Mouse (Mus musculus): ENCODE measurements around the gene Eml3.
"Not testable (repeated sequence)": the region's sequence is repeated elsewhere in the genome, so short reads cannot be mapped to it uniquely, and the experiment has no call there.

The Eml3 gene

GRCm38 (mm10) chr19:8929224-8930088 is at the start of gene Eml3, which contains the start of gene Rom1:
Gene Eml3 (plus strand): TSS chr19:8929552.
Gene Rom1 (minus strand): TSS chr19:8929356.
- peak; percentile 57 to 64 for DNase-seq (ENCODE audit: low spot score in 2 of 2)

DNA sequence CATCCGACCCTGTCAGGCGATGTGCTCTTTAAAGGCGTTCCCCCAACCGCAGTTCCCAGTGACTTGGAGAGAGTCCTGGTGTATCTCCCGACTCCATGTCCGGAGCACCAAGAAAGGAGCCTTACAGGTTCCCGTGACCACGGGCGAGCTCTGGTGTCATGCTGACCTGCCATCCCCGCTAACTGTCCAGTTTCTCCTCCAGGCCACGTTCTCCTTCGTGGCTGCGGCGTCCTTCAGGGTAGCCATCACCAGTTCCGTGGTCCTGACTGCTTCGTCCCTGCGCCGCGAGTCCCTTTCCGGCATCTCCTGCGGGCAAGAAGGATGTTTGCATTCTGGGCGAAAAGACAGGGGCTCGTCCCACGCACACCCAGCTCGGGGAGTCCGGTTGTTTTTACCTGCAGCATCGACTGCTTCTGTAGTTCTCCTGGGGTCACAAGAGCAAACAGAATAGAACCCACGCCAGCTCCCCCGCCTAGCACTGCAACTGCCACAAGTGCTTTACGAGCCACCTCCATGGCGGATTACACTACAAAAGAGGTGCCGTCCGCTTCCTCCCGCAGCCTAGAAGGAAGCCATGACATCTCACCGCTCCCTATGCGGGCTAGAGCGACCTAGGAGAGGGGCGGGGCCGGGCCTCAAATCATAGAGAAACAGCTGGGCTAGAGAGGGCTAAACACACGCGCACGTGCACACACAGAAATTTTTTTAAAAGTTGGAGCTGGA is 48.9 kb upstream of the Eml3 start, which contains the start of gene Uqcc3:
Gene Uqcc3, minus strand, starts transcription at position 613 of the 723 bp plus-strand sequence.
- DNase-seq (ENCODE audit: low spot score in 2 of 2): peak; percentile 80 to 85

DNA sequence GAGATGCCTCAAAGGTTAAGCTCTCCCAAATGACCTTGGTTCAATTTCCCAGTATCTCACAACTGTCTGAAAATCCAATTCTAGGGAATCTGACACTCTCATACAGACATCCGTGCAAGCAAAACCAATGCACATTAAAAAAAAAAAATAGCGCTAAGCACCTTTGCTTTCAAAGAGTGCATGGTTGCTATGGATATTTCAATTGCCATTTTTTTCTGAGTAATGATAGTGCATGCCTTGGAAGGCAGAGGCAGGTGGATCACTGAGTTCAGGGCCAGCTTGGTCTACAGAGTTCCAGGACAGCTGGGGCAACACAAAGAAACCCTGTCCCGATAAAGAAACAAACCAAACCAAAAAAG is 48.3 kb upstream of the Eml3 start:
- no peak for DNase-seq (ENCODE audit: low spot score in 2 of 2)

DNA sequence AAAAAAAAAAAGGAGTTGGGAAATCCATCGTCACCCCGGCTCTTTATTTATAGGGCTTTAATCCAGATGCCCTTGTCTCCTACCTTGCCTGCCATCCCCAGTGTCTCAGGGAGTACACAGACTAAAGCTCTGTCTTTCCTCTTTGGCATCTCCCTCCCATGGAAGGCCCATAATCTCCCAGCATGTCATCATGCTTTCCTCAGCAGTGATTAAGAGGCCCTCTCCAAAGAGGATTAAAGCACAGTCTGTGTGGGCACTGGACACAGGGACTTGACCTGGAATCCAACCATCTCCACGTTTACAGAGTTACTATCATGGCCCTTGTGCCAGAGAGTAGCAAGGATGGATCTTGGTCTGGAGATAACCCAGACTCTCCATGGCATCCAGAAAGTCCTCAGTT is 45.7 kb upstream of the Eml3 start, which contains the start of the genes Lbhd1 and Gm49403:
Gene Lbhd1, plus strand, starts transcription at position 117 of the 400 bp plus-strand sequence.
Gene Gm49403, plus strand, starts transcription at position 315 of the 400 bp plus-strand sequence.
- DNase-seq (ENCODE audit: low spot score in 2 of 2): no peak

GRCm38 (mm10) chr19:8886916-8887584 is 42.3 kb upstream of the Eml3 start:
- no peak for DNase-seq (ENCODE audit: low spot score in 2 of 2)

- DNase-seq (ENCODE audit: low spot score in 2 of 2): no peak
These were observed 41.5 kb upstream of the Eml3 start for GRCm38 (mm10) chr19:8887585-8888463.

DNA sequence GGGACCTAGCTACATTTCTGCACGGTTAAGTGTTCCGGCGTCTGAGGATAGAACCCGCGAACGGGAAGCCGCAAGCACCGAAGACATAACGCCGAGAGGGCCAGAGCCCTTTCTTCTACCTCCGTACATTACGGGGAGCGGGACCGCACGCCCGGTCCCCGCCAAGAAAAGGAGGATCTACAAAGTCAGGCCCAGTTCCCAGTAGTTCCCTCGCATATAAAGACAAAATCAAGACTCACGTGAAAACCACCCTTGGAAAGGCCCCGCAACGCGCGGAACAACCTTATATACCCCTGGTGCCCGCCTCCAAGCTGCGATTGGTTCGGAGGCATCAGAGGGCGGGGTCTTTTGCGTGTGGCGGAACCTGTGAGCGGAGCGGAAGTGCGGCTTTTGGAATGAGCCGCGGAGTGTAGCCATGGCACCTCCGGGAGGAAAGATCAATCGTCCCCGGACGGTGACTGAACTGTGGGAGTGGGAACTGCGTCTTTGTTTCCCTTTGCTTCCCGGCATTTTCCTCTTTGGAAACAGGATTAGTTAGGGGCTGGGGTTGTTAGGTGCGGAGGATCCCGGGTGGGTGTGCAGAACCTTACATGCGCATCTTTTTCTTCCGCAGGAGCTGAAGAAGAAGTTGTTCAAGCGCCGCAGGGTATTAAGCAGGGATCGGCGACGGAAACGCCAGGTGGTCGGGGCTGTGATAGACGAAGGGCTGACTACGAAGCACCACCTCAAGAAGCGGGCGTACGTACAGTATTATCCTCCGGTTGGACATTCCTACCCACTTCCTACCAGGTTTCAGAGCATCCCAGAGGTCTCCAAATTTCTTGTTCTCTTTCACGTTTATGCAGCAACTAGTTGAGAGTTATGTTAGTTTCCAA is 40.6 kb upstream of the Eml3 start, which contains the start of the genes 1810009A15Rik and Gm49416:
Gene 1810009A15Rik, plus strand, starts transcription at position 343 of the 875 bp plus-strand sequence.
Gene Gm49416, plus strand, starts transcription at position 416 of the 875 bp plus-strand sequence.
- DNase-seq (ENCODE audit: low spot score in 2 of 2): peak; percentile 88 to 96

- DNase-seq (ENCODE audit: low spot score in 2 of 2): peak; percentile 71 to 79
These were observed 36.3 kb upstream of the Eml3 start, which contains the start of gene Ints5 for GRCm38 (mm10) chr19:8892829-8893766. Gene Ints5 (plus strand): TSS chr19:8893005.

DNA sequence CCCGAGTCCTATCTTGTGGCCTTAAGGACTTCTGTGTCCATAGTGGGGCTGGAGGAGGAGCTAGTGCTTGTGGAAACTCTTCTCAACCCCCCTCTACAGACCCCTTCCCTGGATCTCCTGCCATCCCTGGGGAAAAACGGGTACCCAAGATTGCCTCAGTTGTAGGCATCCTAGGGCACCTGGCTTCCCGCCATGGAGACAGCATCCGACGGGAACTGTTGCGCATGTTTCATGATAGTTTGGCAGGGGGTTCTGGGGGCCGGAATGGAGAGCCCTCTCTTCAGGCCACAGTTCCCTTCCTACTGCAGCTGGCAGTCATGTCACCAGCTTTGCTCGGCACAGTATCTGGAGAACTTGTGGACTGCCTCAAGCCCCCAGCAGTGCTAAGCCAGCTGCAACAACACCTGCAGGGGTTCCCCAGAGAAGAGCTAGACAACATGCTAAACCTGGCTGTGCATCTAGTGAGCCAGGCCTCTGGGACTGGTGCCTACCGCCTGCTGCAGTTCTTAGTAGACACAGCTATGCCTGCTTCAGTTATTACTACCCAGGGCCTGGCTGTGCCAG is 33.9 kb upstream of the Eml3 start:
- DNase-seq (ENCODE audit: low spot score in 2 of 2): no peak

- not testable (repeated sequence) for DNase-seq (ENCODE audit: low spot score in 2 of 2)
These were observed 33.1 kb upstream of the Eml3 start for GRCm38 (mm10) chr19:8896231-8896630.

- peak in 1 of 2 experiments; percentile 26 for DNase-seq (ENCODE audit: low spot score in 2 of 2)
These were observed 32.0 kb upstream of the Eml3 start for GRCm38 (mm10) chr19:8897211-8897864.

GRCm38 (mm10) chr19:8897865-8898495 is 31.4 kb upstream of the Eml3 start, which contains the start of gene Ganab:
Gene Ganab (plus strand): TSS chr19:8898071.
- peak; percentile 91 to 95 for DNase-seq (ENCODE audit: low spot score in 2 of 2)

DNA sequence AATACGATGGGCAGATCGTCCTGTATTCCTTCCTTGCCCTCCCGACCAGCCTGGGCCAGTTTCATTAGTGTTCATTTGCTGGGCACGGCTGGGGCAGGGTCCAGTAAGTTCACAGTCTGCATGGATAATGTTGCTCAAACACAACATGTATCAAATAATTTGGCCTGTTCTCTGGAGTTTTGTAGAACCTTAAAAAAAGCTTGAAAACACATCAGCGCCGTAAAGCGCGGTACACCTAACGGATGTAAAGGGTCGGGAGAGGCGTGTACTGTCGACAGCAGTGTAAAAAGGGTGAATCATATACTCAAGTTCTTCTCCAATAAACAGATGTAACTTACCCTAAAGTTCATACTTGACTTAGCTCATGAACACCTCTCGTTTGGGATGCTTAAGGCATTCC is 30.8 kb upstream of the Eml3 start:
- no peak for DNase-seq (ENCODE audit: low spot score in 2 of 2)

DNA sequence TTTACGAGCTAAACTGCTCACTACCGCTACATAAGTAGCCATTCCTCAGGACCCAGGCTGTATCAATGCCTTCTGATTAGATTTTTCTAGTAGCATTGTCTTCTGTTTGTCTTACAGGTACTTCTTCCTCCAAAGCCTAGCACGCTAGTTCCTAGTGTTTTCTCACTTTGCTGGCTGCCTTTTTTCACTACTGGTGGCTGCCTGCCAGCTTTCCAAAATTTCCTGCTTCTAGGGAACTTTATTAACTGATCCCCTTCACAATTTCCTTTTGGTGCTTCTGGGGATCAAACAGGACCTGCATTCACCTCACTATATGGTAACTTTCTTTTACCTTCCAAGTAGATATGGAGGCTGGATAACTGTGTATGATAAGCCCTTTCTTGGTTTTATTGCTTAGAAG is 30.3 kb upstream of the Eml3 start:
- no peak for DNase-seq (ENCODE audit: low spot score in 2 of 2)

DNA sequence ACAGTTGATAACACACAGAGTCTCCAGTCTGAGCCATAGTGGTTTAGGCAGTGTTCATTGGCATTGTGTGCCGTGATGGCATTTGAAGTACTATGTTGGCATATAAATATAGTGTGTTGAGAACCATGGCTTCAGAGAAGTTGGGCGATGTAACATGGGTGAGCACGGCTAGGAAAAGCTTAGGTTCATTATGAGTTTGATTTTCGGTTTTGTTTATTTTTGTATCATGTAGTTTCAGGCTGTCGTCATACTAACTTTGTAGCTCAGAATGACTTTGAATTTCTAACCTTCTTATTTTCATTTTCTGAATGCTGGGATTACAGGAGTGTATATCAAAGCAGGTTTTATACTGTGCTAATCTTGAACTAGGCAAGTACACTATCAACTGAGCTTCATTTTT is 25.9 kb upstream of the Eml3 start:
- DNase-seq (ENCODE audit: low spot score in 2 of 2): no peak

GRCm38 (mm10) chr19:8908531-8908930 is 20.8 kb upstream of the Eml3 start:
- DNase-seq (ENCODE audit: low spot score in 2 of 2): no peak

GRCm38 (mm10) chr19:8911810-8912209 is 17.5 kb upstream of the Eml3 start:
- DNase-seq (ENCODE audit: low spot score in 2 of 2): no peak

All from frontal cortex, postnatal 14 days (tissue).